Mouse (Mus musculus) macrophage (primary cell): ENCODE measurements around the gene Cyth1. TPM values are rescaled to one million over a fixed set of nuclear protein-coding genes. Genes with fewer than 3 reads are reported as not detected.

Experiments used
- H3K27ac ChIP-seq: fragments of 350-480 bp; formaldehyde crosslinking; 2 replicates; pipeline ENCODE4 v1.9.0; 2021
- H3K36me3 ChIP-seq: fragments of 350-480 bp; formaldehyde crosslinking; 2 replicates; pipeline ENCODE4 v1.9.0; 2021; ENCODE audit errors: inconsistent target
- H3K4me3 ChIP-seq: fragments of 350-480 bp; formaldehyde crosslinking; 2 replicates; pipeline ENCODE4 v1.9.0; 2021; ENCODE audit errors: inconsistent target
- H3K79me2 ChIP-seq: fragments of 350-480 bp; formaldehyde crosslinking; 2 replicates; pipeline ENCODE4 v1.9.0; 2021; ENCODE audit errors: inconsistent target
- WGBS: methylation state at CpG from one replicate; pipeline ENCODE4 v1.1.7; 2026; ENCODE audit warnings: inconsistent platforms; ENCODE audit not compliant: missing documents; 5-methylcytosine and 5-hydroxymethylcytosine counted together
- polyA plus RNA-seq: library from polyadenylated mRNA; stranded (reverse); fragments of 250-400 nt; gene quantifications from 3 replicates; pipeline ENCODE4 v1.2.4, GENCODE M21; 2018; ENCODE audit warnings: inconsistent platforms

Gene Cyth1
- polyA plus RNA-seq, 1 experiment from 2014 or later = 194 TPM

DNA sequence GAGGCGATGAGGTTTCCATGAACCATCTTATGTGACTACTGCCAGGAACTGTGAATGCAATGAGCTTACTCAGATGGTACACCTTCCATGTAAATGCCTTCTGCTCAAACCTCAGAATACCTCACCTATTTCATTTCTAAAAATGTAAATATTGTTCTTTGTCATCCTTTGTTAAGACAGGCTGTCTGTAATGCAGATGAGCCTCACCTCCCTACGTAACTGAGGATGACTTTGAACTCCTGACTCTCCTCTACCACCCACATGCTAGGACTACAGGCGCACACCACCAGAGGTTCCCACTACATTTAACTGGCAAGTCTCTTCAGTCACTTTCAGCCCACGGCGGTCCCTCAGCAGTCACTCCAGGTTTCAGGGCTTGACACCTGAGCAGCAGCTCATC, 25.5 kb downstream of the Cyth1 start:
- 96% methylated on average over 5 of the region's 5 CpGs for WGBS
- Histone ChIP-seq H3K27ac (peak overlapping the region; percentile 48), H3K36me3 (no peaks in the 10 kb centered on the region), H3K4me3 (no peak overlapping the region), H3K79me2 (peaks cover 100% of the 10 kb centered on the region)

DNA sequence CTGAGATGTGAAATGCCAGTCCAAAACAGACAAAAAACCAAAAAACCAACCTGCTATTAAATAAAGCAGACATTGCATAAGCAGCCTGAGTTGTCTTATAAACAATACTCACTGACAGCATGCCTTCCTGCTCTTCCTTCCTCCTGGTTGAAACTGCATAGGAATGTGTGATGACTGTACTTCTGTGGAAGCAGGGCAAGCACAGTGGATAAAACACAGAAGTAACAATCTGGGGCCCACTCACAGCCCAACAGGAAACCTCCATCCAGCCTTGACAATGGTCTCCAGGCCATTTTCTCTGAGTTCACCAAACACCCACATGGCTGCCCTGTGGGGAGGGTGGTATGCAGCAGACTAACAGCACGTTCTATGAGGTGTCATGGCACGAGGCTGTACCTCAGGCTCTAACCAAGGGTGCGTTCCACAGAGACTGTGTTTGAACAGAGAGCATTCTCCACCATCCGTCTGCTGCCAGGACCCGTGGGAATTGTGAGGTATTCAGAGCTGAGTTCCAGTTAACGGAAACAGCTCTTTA, 26.0 kb downstream of the Cyth1 start:
- H3K4me3 ChIP-seq = no peak overlapping the region
- peaks cover 100% of the 10 kb centered on the region for H3K79me2 ChIP-seq
- WGBS = 65% methylated on average over 6 of the region's 6 CpGs
- peak overlapping the region; percentile 48 for H3K27ac ChIP-seq
- no peaks in the 10 kb centered on the region for H3K36me3 ChIP-seq

DNA sequence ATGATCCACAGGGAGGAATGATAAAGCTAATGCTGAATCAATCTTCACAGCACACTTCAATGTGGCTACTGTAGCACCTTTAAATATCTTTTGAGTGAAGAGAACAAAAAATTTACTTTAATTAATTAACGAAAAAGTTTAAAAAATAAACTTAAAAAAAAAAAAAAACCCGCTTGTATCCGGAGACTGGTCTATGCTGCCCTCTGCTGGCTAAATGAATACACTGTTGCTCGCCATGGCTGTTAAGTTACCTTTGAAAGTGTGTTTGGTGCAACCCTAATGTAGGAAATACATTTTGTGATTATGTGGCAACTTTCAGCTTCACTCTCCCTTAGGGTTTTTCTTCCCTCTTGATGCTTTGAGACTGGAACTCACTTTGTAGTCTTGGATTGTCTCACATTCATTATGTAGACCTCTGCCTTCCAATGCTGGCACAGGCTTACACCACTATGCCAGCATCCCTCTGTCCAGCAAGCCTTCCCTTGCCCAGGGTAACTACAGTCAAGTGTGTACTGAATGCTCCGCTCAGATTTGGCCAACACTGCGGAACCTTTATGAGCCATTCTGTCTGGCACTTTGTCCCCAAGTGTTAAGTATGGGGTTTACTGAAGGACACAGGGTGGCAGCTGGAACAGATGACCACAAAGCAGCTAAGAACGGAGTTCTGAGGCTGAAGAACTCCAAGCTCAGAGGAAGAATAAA, 27.7 kb downstream of the Cyth1 start:
- WGBS = 46% methylated on average over 5 of the region's 7 CpGs
- Histone ChIP-seq H3K4me3 (no peak overlapping the region), H3K27ac (no peak overlapping the region), H3K36me3 (no peaks in the 10 kb centered on the region), H3K79me2 (peaks cover 99% of the 10 kb centered on the region)

DNA sequence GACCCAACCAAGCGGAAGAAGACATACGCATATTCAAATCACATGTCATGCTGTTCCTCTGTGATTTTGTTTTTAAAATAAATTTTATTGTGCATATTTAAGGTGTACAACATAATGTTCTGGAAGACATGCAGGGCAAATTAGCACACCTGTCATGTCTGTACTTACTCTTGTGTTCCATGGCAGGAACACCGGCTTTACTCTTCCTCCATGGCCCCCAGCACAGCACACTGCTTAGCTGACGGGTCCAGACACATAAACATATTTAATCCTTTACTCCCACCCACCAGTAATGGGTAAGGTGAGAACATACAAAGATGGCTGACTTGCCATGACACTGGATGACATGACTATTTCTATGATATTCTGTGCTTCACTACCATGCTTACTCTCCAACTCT, 29.3 kb downstream of the Cyth1 start:
- no peak overlapping the region for H3K4me3 ChIP-seq
- peaks cover 99% of the 10 kb centered on the region for H3K79me2 ChIP-seq
- no peaks in the 10 kb centered on the region for H3K36me3 ChIP-seq
- 100% methylated on average over 4 of the region's 4 CpGs for WGBS
- no peak overlapping the region for H3K27ac ChIP-seq

DNA sequence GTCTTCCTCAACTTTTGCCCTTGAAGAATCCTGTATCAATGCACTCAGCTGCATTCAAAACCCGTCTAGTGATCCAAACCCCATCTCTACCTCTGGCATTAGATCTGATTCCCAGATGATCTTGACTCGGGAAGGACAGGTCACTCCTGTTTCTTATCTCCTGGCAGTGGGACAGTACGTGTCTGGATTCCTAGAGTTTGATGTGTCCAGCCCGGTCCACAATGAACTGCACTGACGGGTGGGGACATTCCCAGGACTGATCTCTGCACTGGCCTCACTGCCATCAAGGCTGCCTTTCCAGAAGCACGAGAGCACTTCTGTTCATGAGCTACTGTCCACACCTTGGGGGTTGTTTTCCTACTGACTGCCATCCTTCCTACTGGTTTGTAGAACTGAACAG, 31.9 kb downstream of the Cyth1 start:
- peak overlapping the region; percentile 51 for H3K27ac ChIP-seq
- 95% methylated on average over 6 of the region's 6 CpGs for WGBS

DNA sequence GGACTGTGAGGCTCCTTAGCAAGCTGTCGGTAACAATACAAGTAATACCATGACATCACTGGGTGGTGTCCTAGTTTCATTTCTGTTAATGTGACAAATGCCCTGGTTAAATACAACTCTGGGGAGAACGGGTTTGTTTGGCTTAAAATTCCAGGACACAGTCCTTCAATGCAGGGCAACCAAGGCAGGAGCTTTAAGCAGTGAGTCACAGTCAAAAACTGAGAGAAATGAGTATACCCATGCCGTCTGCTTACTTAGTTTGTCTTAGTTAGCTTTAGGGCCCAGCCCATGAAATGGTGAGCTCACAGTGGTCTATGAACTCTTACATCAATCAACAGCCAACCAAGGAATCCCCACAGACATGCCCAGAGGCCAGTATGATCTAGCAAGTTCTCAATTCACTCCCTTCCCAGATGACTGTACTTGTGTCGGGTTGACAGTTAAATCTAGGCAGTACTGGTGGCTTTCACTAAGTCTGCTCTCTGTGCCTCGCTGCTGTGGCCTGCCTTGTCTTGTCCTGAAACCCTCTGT, 32.4 kb downstream of the Cyth1 start:
- Histone ChIP-seq H3K79me2 (peaks cover 92% of the 10 kb centered on the region), H3K4me3 (no peak overlapping the region), H3K27ac (peak overlapping the region; percentile 51), H3K36me3 (no peaks in the 10 kb centered on the region)
- 58% methylated on average over 5 of the region's 5 CpGs for WGBS

More for the DNA sequence above, 31.9 kb downstream of the Cyth1 start:
- Histone ChIP-seq H3K4me3 (no peak overlapping the region), H3K79me2 (peaks cover 92% of the 10 kb centered on the region), H3K36me3 (no peaks in the 10 kb centered on the region)

DNA sequence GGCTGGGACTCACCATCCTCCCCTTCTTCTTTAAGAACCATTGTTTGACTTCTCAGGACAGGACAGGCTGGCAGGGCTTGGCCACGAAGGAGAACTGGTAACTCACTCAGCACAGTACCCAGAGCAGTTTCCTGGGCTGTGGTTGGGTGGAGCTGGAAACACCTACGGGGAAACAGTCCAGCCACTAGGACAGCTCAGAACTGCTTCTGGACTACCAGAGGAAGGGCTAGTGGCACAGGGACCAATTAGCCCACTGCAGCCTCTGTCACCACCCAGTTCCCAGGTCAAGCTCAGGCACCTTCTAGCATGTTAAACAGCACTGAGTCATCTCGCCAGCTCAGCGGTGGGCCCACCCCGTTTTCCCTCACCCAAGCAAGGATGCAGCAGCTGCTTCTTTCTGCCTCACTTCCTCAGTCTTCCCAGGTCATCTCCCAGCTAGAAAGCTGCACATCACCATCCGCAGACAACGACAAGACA, 35.7 kb downstream of the Cyth1 start:
- WGBS = 20% methylated on average over 7 of the region's 7 CpGs
- H3K36me3 ChIP-seq = no peaks in the 10 kb centered on the region
- peaks cover 92% of the 10 kb centered on the region for H3K79me2 ChIP-seq
- H3K4me3 ChIP-seq = peak overlapping the region; percentile 26; the same call in 1 of the 2 replicates
- H3K27ac ChIP-seq = peak overlapping the region; percentile 81

DNA sequence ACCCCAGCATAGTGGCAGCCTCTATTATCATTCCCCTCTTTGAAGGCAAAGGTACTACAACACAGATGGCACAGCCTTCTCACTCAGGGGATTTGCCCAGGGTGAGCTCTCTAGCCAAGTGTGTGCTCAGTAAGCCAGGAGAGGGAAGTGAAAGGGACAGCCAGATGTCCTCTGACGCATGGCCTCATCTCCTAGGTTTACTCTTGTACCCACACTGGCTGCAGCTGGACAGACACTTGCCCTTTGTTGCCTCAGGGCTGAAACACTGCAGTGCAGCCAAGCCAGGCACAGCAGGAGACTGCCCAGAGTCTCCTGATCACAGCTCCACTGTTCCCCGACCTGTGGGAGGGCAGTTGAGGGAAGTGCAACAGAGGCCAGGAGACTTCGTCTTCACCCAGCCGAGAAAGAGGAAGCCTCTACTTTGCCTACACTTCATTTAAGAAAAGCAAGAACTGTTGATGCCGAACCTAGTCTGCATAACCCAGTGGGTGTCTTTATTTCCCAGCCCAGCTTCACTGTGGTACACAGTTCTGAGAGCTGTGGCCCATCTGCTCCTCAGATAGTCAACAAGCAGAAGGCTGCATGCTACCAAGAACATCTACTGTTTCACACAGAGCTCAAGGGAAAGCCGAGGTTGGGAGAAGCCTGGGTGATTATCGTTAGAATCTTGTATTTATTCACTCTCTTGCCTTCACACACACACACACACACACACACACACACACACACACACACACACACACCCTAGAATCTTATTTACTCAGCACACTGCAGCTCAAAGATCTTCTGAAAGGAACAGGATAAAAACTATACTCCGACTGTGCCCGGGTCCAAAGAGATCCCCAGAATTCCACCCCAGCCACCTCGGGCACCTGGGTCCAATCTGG, 36.4 kb downstream of the Cyth1 start:
- 7% methylated on average over 8 of the region's 10 CpGs for WGBS
- peaks cover 92% of the 10 kb centered on the region for H3K79me2 ChIP-seq
- H3K4me3 ChIP-seq = peak overlapping the region; percentile 26; the same call in 1 of the 2 replicates
- peak overlapping the region; percentile 81 for H3K27ac ChIP-seq
- no peaks in the 10 kb centered on the region for H3K36me3 ChIP-seq

DNA sequence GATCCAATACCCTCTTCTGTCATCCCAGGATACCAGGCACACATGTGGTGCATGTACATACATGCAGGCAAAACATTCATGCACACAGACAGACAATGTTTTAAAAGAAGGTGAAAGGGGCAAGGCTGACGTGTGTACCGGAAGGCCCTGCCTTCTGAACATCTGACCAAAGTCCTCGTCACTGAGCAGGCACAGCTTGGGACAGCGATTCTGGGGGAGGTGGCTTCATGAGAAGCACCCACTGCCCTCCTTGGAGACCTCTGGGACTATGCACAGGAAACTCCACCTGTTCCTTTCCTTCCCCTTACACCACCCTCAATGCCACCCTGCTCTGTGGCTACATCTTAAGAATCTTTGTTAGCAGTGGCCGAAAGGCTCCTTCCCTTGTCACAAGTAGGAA, 37.4 kb downstream of the Cyth1 start:
- peaks cover 92% of the 10 kb centered on the region for H3K79me2 ChIP-seq
- peak overlapping the region; percentile 81 for H3K27ac ChIP-seq
- WGBS = 52% methylated on average over 5 of the region's 5 CpGs
- H3K4me3 ChIP-seq = peak overlapping the region; percentile 26; the same call in 1 of the 2 replicates
- H3K36me3 ChIP-seq = no peaks in the 10 kb centered on the region

DNA sequence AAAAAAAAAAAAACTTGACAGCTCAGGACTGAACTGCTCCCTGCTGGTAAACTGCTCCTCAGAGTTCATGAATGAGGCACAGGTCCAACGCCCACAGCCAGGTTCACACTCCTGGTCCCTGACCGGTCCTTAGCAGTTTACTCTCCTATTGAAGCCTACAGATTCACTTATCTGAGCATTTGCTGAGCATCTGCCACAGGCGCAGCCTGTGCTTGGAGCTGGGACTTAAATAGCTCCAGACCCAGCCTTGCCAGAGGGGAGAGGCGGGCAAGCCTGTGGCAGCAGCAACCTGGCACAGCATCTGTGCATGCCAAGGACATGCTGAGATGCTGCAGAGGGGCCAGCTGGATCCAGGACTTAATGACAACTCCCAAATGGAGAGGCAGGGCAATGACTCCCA, 38.3 kb downstream of the Cyth1 start:
- peaks cover 92% of the 10 kb centered on the region for H3K79me2 ChIP-seq
- H3K27ac ChIP-seq = no peak overlapping the region
- 0 out of 2 replicates have a peak, but pooled peaks cover 2% of the 10 kb centered on the region for H3K36me3 ChIP-seq
- WGBS = 94% methylated on average over 4 of the region's 4 CpGs
- H3K4me3 ChIP-seq = no peak overlapping the region

DNA sequence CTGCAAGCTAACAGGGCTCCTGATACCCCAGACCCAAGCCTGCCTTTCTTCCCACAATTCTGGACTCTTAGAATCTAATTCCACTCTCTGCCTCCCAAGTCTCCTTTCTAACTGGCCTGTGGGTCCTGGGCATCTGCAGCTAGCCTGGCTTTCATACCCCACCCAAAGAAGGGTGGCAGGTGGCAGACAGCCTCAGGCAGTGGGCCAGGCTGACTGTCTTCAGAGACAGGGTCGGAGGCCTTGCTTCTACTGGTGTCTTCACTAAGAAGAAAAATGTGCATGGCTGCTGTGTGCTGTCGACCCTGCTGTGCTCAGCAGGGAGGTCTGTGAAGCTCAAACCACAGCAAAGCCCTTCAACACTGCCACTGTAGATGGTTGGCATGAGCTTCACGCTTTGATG, 39.0 kb downstream of the Cyth1 start:
- Histone ChIP-seq H3K36me3 (0 out of 2 replicates have a peak, but pooled peaks cover 7% of the 10 kb centered on the region), H3K27ac (no peak overlapping the region), H3K4me3 (no peak overlapping the region), H3K79me2 (peaks cover 92% of the 10 kb centered on the region)
- WGBS = 92% methylated on average over 3 of the region's 3 CpGs

DNA sequence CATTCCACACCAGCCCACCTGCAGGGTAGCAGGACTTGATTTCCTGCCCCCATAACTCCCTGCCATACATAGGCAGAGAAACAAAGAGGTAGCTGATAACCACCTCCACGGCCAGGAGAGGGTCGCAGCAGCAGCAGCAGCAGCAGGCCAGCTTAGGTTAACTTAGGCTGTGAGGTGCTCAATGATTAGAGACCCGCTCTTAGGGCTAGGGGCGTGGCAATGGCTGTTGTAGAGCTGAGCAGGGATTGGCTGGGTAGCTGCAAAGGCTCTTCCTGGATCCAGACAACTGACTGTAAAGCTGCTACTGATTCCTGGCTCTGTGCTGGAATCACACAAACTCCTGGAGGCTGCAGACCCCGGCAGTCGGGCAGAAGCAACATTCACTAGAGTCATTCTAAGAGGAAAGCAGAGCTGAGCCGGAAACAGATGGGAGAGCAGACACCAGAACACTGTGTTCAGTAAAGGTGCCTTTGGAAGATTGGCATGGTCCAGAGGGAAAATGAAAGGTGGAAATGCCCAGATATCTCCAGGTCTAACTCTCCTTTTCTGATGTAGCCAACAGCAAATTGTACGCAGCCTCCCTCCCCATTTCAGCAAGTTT, 39.6 kb downstream of the Cyth1 start:
- Histone ChIP-seq H3K36me3 (peaks cover 8% of the 10 kb centered on the region; the same call in 1 of the 2 replicates), H3K4me3 (no peak overlapping the region), H3K79me2 (peaks cover 92% of the 10 kb centered on the region), H3K27ac (no peak overlapping the region)
- WGBS = 34% methylated on average over 8 of the region's 8 CpGs

DNA sequence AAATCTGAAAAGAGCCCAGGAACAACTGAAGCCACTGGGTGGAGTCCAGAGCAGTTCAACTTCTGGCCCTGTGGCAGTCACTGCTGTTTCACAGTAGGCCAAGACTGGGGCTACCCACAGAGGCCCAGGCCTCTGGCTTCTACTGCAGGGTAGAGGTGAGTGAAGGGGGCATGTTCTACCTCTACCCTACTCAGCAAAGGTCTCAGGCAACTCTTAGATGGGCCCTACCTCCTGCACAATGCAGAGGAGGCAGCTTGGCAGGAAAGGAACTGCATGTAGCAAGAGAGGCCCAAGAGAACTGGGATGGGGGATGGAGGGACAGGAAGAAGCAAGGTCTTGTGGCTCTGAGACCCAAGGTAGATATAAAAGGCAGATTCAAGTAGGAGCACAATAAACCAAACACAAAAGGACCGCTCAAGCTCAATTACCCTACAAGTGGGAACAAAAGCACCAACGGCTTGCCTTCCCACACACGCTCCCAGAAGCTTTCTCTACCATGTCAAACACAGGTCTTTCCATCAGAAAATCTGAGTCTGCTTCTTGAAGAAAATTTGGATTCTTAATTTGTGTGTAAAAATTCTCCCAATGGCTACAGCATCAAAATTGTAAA, 40.9 kb downstream of the Cyth1 start:
- H3K79me2 ChIP-seq = peaks cover 93% of the 10 kb centered on the region
- H3K27ac ChIP-seq = no peak overlapping the region
- peaks cover 12% of the 10 kb centered on the region; the same call in 1 of the 2 replicates for H3K36me3 ChIP-seq
- H3K4me3 ChIP-seq = no peak overlapping the region
- WGBS = 97% methylated on average over 3 of the region's 3 CpGs

DNA sequence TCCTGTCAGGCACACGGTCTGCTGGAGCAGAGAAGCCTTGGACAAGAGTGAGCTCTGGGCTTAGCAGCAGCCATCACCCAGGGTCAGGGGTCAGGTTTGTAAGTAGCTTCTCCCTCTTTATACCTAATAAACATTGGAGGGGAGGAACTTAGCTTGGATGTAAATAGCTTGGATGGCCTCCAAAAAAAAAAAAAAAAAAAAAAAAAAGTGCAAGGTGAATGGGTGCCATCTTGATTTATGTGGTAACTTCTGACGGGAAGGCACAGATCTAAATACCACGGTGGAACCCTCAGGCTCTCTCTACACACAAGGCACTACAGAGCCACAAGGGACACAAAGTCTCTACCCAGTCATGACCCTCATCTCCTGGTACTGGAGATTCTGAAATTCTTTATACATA, 42.1 kb downstream of the Cyth1 start:
- 47% methylated on average over 3 of the region's 3 CpGs for WGBS
- peaks cover 12% of the 10 kb centered on the region; the same call in 1 of the 2 replicates for H3K36me3 ChIP-seq
- H3K79me2 ChIP-seq = peaks cover 100% of the 10 kb centered on the region
- no peak overlapping the region for H3K27ac ChIP-seq
- H3K4me3 ChIP-seq = no peak overlapping the region
